Mouse (Mus musculus) thymus, adult 2 months (tissue): ENCODE measurements around the gene Aqp11.

Experiments used
- CTCF ChIP-seq: fragments of 200-500 bp; IDR thresholded peaks from 2 replicates; pipeline ENCODE4 v1.5.1; 2012; ENCODE audit warnings: mild to moderate bottlenecking, control low read depth, low read length, moderate library complexity, borderline replicate concordance; ENCODE audit not compliant: control insufficient read depth, poor library complexity, insufficient read depth; ENCODE audit errors: extremely low read depth
- POLR2A ChIP-seq: fragments of 200-500 bp; IDR thresholded peaks from 2 replicates; pipeline ENCODE4 v1.6.1; 2012; ENCODE audit warnings: mild to moderate bottlenecking, low read length, control low read depth, moderate library complexity; ENCODE audit not compliant: control insufficient read depth, poor library complexity, insufficient read depth; ENCODE audit errors: extremely low read depth

DNA sequence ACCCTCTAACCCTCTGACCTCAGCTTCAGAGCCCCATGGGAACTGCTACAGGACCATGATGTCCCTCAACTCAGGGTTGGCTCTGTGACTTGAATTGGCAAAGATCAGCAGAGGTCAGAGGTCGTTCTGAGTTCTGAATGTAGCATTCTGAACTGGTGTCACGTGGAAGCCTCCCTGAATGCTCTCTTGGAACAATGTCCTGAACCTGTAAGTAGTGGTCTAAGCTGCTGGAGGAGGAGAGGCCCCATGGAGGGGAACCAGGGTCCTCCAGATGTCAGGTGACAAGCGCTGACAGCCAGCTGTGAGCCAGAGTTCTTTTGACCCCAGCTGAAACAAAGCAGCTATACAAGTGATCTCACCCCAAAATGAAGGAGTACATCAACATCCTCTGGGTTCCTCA, 7.7 kb downstream of the Aqp11 start:
- TF ChIP-seq POLR2A (no peak), CTCF (no peak)
